Mouse (Mus musculus) embryonic stem cell, embryonic (primary cell): ENCODE measurements around the gene Fancd2.

Experiments
- CTCF ChIA-PET, 4 experiments: fragments of 300-600 bp in 2 of 4; fragments of 350-600 bp in 2 of 4; sonication (Branson Sonifier 250); formaldehyde crosslinking; loops; one replicate each; lab custom pipeline; 2022; ENCODE audit warnings: inconsistent platforms in 2 of 4; lab: Charles Lee
- POLR2A ChIA-PET, 4 experiments: fragments of 300-600 bp in 2 of 4; fragments of 350-600 bp in 2 of 4; sonication (Branson Sonifier 250); formaldehyde crosslinking; loops; one replicate each; lab custom pipeline; 2022; ENCODE audit warnings: antibody characterized with exemption in 4 of 4, inconsistent platforms in 1 of 4; lab: Charles Lee

Fancd2 gene

DNA sequence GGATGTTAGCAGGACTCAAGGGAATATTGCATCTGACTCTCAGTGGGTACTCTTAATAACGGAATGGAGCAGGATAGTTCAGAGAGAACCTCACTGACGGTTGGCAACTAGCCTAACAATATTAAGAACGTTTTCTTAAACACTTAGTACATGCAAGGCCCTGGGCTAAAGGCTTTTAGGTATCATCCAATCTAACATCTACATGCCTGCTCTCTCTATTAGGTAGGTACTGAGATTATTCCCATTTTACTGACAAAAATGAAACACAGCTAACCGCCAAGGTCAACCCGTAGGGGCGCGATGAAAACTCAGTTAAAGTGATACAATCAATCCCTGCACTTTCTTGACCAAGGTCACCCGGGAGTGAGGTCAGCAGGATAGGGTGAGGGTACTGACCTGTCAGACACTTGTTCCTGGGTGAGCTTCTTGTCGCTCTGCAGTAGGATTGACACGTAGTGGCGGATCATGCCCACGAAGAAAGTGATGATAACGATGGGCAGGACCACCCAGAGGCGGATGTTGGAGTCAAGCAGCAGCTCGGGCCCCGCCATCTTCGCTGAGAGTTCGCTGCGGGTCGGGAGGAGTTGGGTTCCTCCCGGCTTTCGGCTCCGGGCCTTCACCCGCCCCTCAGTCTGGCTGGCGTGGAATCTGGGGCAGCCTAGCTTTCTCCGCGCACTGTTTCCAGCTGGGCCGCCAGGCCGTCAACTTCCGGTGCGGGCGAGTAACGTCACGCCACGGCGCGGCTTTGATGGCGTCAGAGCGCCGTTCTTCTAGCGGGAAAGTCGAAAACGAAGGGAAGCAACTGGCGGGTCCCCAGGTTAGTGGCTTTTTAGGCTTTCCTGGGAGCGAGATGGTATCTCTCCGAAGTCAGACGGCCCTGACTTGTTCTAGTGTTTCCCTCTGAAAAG is at the start of gene Fancd2, which contains the start of gene Emc3:
TSS of gene Fancd2 (plus strand) at position 751 of the 908 bp plus-strand sequence.
TSS of gene Emc3 (minus strand) at position 721 of the 908 bp plus-strand sequence.
- POLR2A ChIA-PET, result interaction anchor here in 3 of 4 experiments (0.6 to 2.5 kb wide), 29 partner anchors 9 to 196 kb away, joined by 3 to 14 read pairs (median 3); partner anchors contain the start of genes Prrt3 (in 3 of the 3), Brk1 (in 1 of the 3), Creld1 (in 1 of the 3) and Il17rc (in 1 of the 3)
- CTCF ChIA-PET, result interaction anchor here in 2 of 4 experiments (0.6 to 2.3 kb wide), 3 partner anchors 14 to 37 kb away, joined by 3 to 10 read pairs (median 3); no protein-coding TSS in a partner anchor

DNA sequence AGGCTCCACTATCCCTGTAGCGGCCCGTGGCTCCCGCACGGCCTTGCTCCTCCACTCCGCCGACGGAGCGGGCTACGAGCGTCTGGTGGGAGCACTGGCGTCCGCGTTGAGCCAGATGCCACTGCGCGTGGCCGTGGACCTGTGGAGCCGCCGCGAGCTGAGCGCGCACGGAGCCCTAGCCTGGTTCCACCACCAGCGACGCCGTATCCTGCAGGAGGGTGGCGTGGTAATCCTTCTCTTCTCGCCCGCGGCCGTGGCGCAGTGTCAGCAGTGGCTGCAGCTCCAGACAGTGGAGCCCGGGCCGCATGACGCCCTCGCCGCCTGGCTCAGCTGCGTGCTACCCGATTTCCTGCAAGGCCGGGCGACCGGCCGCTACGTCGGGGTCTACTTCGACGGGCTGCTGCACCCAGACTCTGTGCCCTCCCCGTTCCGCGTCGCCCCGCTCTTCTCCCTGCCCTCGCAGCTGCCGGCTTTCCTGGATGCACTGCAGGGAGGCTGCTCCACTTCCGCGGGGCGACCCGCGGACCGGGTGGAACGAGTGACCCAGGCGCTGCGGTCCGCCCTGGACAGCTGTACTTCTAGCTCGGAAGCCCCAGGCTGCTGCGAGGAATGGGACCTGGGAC is 48.9 kb upstream of the Fancd2 start:
- CTCF ChIA-PET, result interaction anchor here (0.7 to 3.3 kb wide), 9 partner anchors 11 to 924 kb away, joined by 3 to 13 read pairs (median 6); no protein-coding TSS in a partner anchor

DNA sequence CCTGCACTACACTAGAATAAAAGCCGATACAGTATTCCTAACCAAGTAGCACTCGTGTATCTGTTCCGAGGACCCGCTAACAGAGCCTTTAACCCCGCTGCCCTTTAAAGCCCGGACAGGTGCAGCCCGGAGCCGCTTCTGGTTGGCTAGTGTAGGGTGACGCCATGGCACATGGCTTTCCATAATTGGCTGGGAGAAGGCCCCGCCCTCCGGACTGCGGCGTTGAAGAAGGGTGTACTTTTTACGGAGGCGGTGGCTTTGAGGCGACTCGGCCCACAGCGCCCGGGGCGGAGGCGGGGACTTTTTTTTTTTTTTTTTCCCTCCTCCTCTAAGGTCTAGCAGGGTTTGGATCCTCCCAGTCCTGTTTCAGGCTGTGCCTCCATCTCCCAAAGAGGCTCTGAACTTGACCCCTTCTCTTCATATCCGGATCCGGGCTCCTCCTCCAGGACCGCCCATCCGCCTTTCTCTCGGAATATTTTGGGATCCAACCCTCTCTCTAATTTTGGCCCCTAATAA is 48.3 kb upstream of the Fancd2 start, which contains the start of gene Creld1:
TSS of gene Creld1 (plus strand) at position 198 of the 516 bp plus-strand sequence.
- ChIA-PET CTCF (interaction anchor here in 3 of 4 experiments (0.7 to 3.3 kb wide), 8 partner anchors 11 to 923 kb away, joined by 3 to 13 read pairs (median 7); no protein-coding TSS in a partner anchor), POLR2A (interaction anchor here (0.6 to 5.4 kb wide), 22 partner anchors 9 to 425 kb away, joined by 3 to 49 read pairs (median 6); partner anchors contain the start of genes Il17rc (in 2 of the 4), Jagn1 (in 2 of the 4), Brk1 (in 1 of the 4) and Brpf1 (in 1 of the 4))

More for the DNA sequence above, 48.9 kb upstream of the Fancd2 start:
- POLR2A ChIA-PET, result interaction anchor here (0.5 to 5.4 kb wide), 31 partner anchors 10 to 425 kb away, joined by 3 to 49 read pairs (median 5); partner anchors contain the start of genes Il17rc (in 3 of the 4), Jagn1 (in 3 of the 4), Brk1 (in 1 of the 4) and Brpf1 (in 1 of the 4)

DNA sequence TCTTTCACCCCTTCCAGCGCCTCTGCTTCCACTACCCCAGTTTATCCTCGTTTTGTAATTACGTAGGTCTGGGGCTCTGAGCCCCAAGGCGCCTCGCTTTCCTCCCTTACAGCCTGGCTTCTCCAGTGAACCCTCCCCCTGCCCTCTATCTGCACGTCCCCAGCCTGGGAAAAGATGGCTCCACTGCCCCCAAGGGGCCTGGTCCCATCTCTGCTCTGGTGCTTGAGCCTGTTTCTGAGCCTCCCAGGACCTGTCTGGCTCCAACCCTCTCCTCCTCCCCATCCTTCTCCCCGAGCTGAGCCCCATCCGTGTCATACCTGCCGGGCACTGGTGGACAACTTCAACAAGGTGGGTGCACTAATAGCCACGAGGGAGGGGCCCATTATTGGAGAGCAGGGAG is 47.8 kb upstream of the Fancd2 start:
- POLR2A ChIA-PET, result interaction anchor here in 2 of 4 experiments (0.8 to 5.4 kb wide), 7 partner anchors 9 to 18 kb away, joined by 3 to 49 read pairs (median 3); partner anchors contain the start of genes Il17rc (in 2 of the 2) and Prrt3 (in 1 of the 2)
- CTCF ChIA-PET, result interaction anchor here in 3 of 4 experiments (0.9 to 1.0 kb wide), 3 partner anchors 10 to 11 kb away, joined by 3 to 7 read pairs (median 5); no protein-coding TSS in a partner anchor

DNA sequence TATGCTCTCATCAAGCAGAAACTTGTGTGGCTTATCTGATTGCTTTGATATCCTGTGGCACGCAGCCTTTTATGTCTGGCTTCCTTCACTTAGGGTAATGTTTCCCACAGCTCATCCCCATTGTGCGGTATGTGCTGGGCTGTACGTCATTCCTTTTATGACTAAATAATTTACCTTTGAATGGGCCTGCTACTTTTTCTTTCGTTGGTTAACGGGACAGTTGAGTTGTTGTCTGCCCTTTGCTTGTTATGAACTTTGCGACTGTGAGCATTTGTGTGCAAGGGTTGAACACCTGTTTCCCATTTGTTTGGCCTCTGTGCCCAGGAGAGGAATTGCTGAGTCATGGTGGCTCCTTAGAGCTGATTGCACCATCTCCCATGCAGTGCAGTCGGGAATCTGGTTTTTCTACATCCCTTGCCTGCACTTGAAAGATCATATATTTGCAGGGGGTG is 44.3 kb upstream of the Fancd2 start:
- CTCF ChIA-PET, result interaction anchor here in 2 of 4 experiments (1.0 to 2.4 kb wide), 3 partner anchors 18 to 151 kb away, joined by 4 to 14 read pairs (median 4); partner anchors contain the start of gene Irak2 (in 1 of the 2)
- POLR2A ChIA-PET, result interaction anchor here (0.5 to 4.8 kb wide), 20 partner anchors 10 to 210 kb away, joined by 3 to 37 read pairs (median 4); partner anchors contain the start of genes Prrt3 (in 4 of the 4), Il17rc (in 2 of the 4), Fancd2os (in 1 of the 4) and Tatdn2 (in 1 of the 4)

DNA sequence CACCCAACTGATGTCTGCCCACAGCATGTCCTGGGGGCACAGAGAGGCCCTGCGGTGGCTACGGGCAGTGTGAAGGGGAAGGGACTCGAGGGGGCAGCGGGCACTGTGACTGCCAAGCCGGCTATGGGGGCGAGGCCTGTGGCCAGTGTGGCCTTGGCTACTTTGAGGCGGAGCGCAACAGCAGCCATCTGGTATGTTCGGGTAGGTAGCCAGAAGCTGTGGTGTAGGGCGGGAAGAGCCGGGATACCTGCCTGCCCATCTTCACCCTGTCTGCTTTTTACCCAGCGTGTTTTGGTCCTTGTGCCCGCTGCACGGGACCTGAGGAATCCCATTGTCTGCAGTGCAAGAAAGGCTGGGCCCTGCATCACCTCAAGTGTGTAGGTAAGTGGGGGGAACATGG is 42.1 kb upstream of the Fancd2 start:
- CTCF ChIA-PET, result no interaction called here
- POLR2A ChIA-PET, result interaction anchor here in 2 of 4 experiments (0.7 to 4.8 kb wide), 9 partner anchors 12 to 401 kb away, joined by 3 to 37 read pairs (median 3); partner anchors contain the start of genes Il17rc (in 2 of the 2), Prrt3 (in 2 of the 2) and Jagn1 (in 1 of the 2)

DNA sequence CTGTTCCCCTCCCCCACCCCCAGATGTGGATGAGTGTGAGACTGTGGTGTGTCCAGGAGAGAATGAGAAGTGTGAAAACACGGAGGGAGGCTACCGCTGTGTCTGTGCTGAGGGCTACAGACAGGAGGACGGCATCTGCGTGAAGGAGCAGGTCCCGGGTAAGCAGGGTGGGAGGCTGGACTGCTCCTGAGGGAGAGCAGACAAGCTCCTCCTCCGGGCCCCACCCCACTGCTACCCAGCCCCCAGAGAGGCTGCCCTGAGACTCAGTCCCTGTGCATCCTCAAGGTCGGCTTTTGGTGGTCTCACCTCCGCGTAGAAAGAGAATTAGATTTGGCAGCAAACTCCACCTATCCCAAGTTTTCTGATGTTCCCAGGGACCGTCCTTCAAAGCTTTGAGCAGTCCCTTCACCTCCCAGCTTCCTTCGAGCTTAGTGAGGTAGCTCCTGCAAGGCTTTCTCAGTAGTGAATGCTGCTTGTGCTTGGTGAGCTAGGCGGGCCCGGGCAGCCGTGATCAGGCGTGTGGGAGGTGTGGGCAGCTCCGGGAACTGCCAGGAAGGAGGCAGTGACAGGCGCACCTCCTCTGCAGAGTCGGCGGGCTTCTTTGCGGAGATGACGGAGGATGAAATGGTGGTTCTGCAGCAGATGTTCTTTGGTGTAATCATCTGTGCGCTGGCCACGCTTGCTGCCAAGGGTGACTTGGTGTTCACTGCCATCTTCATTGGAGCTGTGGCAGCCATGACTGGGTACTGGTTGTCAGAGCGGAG is 39.2 kb upstream of the Fancd2 start:
- ChIA-PET CTCF (interaction anchor here in 2 of 4 experiments (0.9 to 1.5 kb wide), 3 partner anchors 9 to 11 kb away, joined by 4 to 10 read pairs (median 5); partner anchors contain the start of gene Prrt3 (in 1 of the 2)), POLR2A (interaction anchor here (0.5 to 4.3 kb wide), 19 partner anchors 8 to 759 kb away, joined by 3 to 38 read pairs (median 3); partner anchors contain the start of genes Prrt3 (in 4 of the 4), Cidec (in 1 of the 4), Creld1 (in 1 of the 4) and Il17rc (in 1 of the 4))

DNA sequence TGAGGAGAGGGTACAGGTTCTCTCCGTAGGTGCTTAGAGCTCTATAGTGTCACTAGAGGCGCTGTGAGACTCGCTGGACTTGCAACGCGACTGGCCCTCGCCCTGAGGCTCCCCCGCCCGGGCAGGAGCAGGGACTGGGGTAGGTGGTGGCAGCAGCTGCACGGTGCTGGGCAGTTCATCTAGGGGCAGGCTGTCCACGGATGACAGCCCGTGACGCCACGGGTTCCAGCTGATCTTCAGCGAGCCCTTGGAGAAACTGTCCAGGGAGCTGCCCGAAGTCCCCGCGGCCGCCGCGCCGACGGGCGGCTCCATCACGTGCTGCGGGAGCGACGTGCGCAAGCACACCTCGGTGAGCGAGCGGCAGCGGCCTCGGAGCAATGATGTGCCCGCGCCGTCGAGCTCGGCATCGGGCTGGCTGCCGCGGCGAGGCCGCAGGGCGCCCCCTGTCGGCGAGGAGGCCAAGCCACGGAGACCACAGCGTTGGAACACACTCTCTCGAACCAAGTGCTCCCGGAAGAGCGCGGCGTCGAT is 37.2 kb upstream of the Fancd2 start:
- ChIA-PET POLR2A (interaction anchor here (0.6 to 4.3 kb wide), 56 partner anchors 8 to 448 kb away, joined by 3 to 38 read pairs (median 4); partner anchors contain the start of genes Jagn1 (in 3 of the 4), Prrt3 (in 3 of the 4), Creld1 (in 2 of the 4) and Emc3 (in 2 of the 4)), CTCF (interaction anchor here (0.5 to 2.3 kb wide), 68 partner anchors 8 to 1544 kb away, joined by 3 to 13 read pairs (median 4); partner anchors contain the start of genes Il17rc (in 3 of the 4), Camk1 (in 2 of the 4), Creld1 (in 2 of the 4) and Il17re (in 2 of the 4))

DNA sequence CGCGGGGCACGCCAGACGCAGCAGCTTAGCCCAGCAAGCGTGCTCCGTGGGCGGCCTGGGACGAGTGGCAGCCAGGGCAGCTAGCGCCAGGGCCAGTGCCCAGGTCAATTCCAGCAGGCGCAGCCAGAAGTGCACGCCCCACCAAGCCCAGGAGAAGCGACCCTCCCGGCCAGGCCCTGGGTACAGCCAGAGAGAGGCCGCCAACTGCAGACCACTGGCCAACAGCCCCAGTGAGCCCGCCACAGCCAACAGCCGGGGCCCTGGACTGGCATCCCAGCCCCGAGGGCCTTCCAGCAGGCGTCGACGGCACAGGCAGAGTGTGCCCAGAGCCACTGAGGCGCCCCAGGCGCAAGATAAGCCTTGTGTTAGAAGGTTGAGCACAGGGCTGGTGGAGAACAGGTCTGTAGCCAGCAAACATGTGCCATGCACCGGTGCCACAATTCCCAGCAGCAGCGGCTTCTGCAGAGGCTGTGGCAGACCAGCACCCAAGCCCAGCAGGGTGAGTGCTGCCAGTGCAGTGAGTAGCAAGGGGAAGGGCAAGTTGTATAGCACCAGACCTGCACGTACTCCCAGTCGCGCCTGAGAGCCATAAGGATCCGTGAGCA is 36.3 kb upstream of the Fancd2 start:
- POLR2A ChIA-PET, result interaction anchor here (0.6 to 4.3 kb wide), 44 partner anchors 7 to 419 kb away, joined by 3 to 38 read pairs (median 5); partner anchors contain the start of genes Prrt3 (in 3 of the 4), Creld1 (in 2 of the 4), Il17rc (in 2 of the 4) and Jagn1 (in 2 of the 4)
- CTCF ChIA-PET, result interaction anchor here (0.6 to 2.3 kb wide), 39 partner anchors 8 to 1433 kb away, joined by 3 to 13 read pairs (median 5); partner anchors contain the start of genes Creld1 (in 2 of the 4), Irak2 (in 2 of the 4), Jagn1 (in 2 of the 4) and Camk1 (in 1 of the 4)

DNA sequence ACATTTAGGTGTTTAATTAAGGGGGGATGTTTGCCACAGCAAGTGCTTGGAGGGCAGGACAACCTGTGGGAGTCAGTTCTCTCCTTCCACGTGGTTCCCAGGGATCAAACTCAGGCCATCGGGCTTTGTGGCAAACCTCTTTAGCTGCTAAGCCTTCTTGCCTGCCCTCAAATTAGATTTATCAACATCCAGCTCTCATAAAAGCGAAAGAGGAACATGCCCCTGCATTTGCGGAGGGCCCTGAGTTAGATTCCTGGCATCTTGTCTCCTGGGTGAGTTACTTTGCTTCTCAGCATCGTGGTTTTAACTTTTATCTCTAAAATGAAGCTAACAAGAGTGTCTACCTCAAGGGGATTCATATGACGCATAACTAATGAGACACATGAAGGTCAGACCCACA is 32.1 kb upstream of the Fancd2 start:
- ChIA-PET CTCF (no interaction called here), POLR2A (interaction anchor here in 1 of 4 experiments (1.2 kb wide), 1 partner anchor 16 kb away, joined by 4 read pairs; no protein-coding TSS in a partner anchor)

DNA sequence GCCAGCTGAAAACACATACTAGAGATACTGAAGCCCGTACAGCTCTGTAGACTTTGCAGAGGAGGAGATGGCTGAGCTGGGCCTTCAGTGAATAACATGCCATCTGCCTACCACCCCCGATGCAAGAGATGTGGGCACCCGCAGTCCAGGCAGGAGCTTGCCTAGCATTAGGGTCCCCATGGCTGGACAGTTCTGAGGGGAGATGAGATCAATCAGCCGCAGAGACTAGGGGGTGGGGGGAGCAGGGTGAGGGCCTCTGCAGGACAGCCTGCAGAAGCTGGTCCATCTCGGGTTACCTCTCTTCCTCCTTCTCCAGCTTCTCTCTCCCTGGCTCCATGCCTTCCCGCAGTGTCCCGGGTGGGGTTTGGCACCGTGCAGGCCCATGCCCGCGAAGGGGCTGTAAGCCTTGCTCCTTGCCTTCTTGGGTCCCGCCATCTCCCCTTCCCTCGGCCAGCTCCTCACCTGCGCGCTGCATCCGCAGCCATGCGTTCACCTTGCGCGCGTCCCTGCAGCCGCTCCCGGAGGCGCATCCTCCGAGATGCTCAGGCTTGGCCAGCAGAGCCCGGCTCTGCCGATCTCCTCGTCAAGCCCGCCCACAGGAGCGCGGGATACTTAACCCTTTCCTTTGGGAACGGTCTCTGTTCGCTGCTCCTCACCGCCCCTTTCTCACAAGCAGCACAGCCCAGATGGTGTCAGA is 29.9 kb upstream of the Fancd2 start, which contains the start of gene Prrt3:
TSS of gene Prrt3 (minus strand) at position 544 of the 697 bp plus-strand sequence.
- ChIA-PET POLR2A (interaction anchor here (0.6 to 4.2 kb wide), 34 partner anchors 7 to 425 kb away, joined by 3 to 38 read pairs (median 4); partner anchors contain the start of genes Emc3 (in 2 of the 4), Fancd2 (in 2 of the 4), Creld1 (in 1 of the 4) and Fancd2os (in 1 of the 4)), CTCF (interaction anchor here in 3 of 4 experiments (0.8 to 1.8 kb wide), 6 partner anchors 7 to 77 kb away, joined by 3 to 10 read pairs (median 4); no protein-coding TSS in a partner anchor)

DNA sequence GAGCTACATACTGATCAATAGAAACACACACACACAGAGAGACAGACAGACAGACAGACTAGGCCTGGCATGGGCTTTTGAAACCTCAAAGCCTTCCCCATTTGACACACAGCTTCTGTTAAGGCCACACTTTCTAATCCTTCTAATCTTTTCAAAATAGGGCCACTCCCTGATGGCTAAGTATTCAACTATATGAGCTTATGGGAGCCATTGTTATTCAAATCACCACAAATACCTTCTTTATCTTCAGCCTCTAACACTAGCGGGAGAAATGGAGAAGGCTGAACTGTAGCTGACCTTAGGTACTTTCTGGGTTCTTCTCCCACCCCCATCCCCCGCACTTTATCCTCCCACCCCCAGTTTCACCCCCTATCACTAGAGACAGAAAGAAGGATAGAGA is 28.7 kb upstream of the Fancd2 start:
- POLR2A ChIA-PET, result interaction anchor here (0.5 to 4.2 kb wide), 29 partner anchors 8 to 266 kb away, joined by 3 to 38 read pairs (median 4); partner anchors contain the start of genes Creld1 (in 1 of the 4), Emc3 (in 1 of the 4), Fancd2 (in 1 of the 4) and Fancd2os (in 1 of the 4)

DNA sequence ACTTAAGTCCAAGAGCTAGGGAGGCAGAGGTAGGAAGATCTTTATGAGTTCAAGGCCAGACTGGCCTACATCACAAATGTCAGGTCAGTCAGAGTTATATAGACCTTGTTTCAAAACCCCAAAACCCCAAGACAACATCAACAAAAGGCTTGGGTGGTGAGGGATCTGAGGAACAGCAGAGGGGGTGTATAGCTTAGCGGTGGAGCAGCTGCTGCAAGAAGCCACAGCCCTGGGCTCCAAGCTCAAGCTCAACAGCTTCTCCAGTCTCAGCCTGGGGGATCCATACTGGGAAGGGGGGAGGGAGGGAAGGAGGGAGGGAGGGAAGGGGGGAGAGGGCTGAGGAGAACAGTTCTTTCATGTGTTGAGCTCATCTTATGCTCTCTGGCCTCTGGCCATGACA is 25.8 kb upstream of the Fancd2 start:
- POLR2A ChIA-PET, result interaction anchor here in 3 of 4 experiments (0.5 to 1.5 kb wide), 15 partner anchors 11 to 245 kb away, joined by 3 to 8 read pairs (median 3); partner anchors contain the start of gene Fancd2os (in 1 of the 3)
- CTCF ChIA-PET, result interaction anchor here in 2 of 4 experiments (0.6 to 2.2 kb wide), 5 partner anchors 11 to 745 kb away, joined by 3 to 9 read pairs (median 4); no protein-coding TSS in a partner anchor

More for the DNA sequence above, 28.7 kb upstream of the Fancd2 start:
- CTCF ChIA-PET, result interaction anchor here in 3 of 4 experiments (0.6 to 1.8 kb wide), 5 partner anchors 8 to 921 kb away, joined by 3 to 10 read pairs (median 4); no protein-coding TSS in a partner anchor
